Mouse (Mus musculus) cortical plate, adult 2 months (tissue): ENCODE measurements around the gene Tmco3.

Experiments used
- CTCF ChIP-seq: fragments of 200-500 bp; IDR thresholded peaks from 2 replicates; pipeline ENCODE4 v1.5.1; 2011; ENCODE audit warnings: mild to moderate bottlenecking, control low read depth, low read length; ENCODE audit not compliant: insufficient read depth; ENCODE audit errors: extremely low read depth
- POLR2A ChIP-seq: fragments of 200-500 bp; IDR thresholded peaks from 2 replicates; pipeline ENCODE4 v1.6.1; 2011; ENCODE audit warnings: mild to moderate bottlenecking, low read length, control low read depth; ENCODE audit not compliant: insufficient read depth; ENCODE audit errors: extremely low read depth

DNA sequence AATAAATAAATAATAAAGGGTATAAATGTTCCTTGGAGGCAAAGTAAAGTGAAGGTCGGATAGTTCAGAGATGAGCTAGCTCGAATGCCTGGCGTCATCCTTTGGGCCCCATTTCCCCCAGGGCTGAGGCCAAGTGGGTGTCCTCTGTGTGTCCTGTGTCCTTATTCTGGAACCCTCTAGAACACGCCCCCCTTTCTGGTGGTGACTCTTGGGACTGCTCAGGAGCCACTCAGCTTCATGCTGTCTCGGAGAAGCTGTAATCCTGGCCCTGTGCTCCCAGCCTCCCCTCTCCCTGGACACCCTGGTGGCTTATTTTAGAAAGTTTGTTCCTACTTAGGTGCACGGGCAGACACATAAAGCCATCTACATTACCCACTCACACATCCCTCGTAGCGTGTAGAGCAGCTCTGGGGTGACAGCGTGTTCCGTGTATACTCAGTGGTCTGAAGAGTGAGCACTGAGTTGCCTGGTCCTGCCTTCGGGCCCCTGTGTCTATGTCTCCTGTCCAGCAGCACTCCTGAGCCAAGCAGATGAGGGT is 43.6 kb upstream of the Tmco3 start:
- TF ChIP-seq POLR2A (no peak), CTCF (no peak)
